Mouse (Mus musculus) liver, postnatal 0 days (tissue): ENCODE measurements around the gene Rinl. TPM values are rescaled to one million over a fixed set of nuclear protein-coding genes. Genes with fewer than 3 reads are reported as not detected.

Experiments
- ATAC-seq: fragments of 200-750 bp; cut with Nextera tagmentation; 2 replicates; pipeline ENCODE4 v1.8.0; 2017; ENCODE audit warnings: mild to moderate bottlenecking, moderate library complexity
- DNase-seq: peaks from one replicate; pipeline ENCODE4 v3.0.0-alpha.2; 2016
- H3K27ac ChIP-seq: fragments of 300-500 bp; sonication (generic); 2 replicates; pipeline ENCODE4 v1.5.1; 2014; ENCODE audit warnings: antibody characterized with exemption, moderate library complexity, mild to moderate bottlenecking, low read depth
- H3K27me3 ChIP-seq: fragments of 300-500 bp; sonication (generic); 2 replicates; pipeline ENCODE4 v1.6.1; 2014; ENCODE audit warnings: low read length, control low read depth, mixed read lengths; ENCODE audit not compliant: insufficient read depth
- H3K36me3 ChIP-seq: fragments of 300-500 bp; sonication (generic); replicated peaks from 2 replicates; pipeline ENCODE4 v1.6.1; 2014; ENCODE audit warnings: mild to moderate bottlenecking, control low read depth, low read length, moderate library complexity, mixed read lengths; ENCODE audit not compliant: insufficient read depth
- H3K4me1 ChIP-seq: fragments of 300-500 bp; sonication (generic); 2 replicates; pipeline ENCODE4 v1.6.1; 2014; ENCODE audit warnings: antibody characterized with exemption, mild to moderate bottlenecking, control low read depth; ENCODE audit not compliant: insufficient read depth
- H3K4me2 ChIP-seq: fragments of 300-500 bp; sonication (generic); 2 replicates; pipeline ENCODE4 v1.6.1; 2014; ENCODE audit warnings: low read depth, mild to moderate bottlenecking, low read length, moderate library complexity, mixed read lengths
- H3K4me3 ChIP-seq: fragments of 300-500 bp; sonication (generic); 2 replicates; pipeline ENCODE4 v1.5.1; 2014; ENCODE audit warnings: low read depth, low read length
- H3K9ac ChIP-seq: fragments of 300-500 bp; sonication (generic); replicated peaks from 2 replicates; pipeline ENCODE4 v1.6.1; 2014; ENCODE audit warnings: mild to moderate bottlenecking, moderate library complexity
- H3K9me3 ChIP-seq: fragments of 300-500 bp; sonication (generic); 2 replicates; pipeline ENCODE4 v1.6.1; 2016; ENCODE audit warnings: mild to moderate bottlenecking, control low read depth, low read length, mixed read lengths
- CTCF ChIP-seq: sonication (generic); IDR thresholded peaks from 2 replicates; pipeline ENCODE4 v1.5.1; 2016; ENCODE audit warnings: antibody characterized with exemption, low read depth
- EP300 ChIP-seq: IDR thresholded peaks from 2 replicates; pipeline ENCODE4 v1.6.1; 2016; ENCODE audit warnings: antibody characterized with exemption, low read depth, mild to moderate bottlenecking
- WGBS: fragments of 180-500 bp; shearing (Covaris S2); extraction: QIAGEN DNeasy Blood & Tissue Kit; methylation state at CpG from one replicate; pipeline ENCODE4 v1.1.7; 2014; ENCODE audit not compliant: insufficient replicate concordance; 5-methylcytosine and 5-hydroxymethylcytosine counted together
- polyA plus RNA-seq: library from polyadenylated mRNA; unstranded; fragments of >200 nt; fragmentation: Nextera tagmentation; extraction: Ambion mirVana; gene quantifications from 2 replicates; pipeline ENCODE4 v1.2.1, GENCODE M21; 2015

The Rinl gene
- polyA plus RNA-seq, 1 experiment from 2014 or later: 7.2 TPM

DNA sequence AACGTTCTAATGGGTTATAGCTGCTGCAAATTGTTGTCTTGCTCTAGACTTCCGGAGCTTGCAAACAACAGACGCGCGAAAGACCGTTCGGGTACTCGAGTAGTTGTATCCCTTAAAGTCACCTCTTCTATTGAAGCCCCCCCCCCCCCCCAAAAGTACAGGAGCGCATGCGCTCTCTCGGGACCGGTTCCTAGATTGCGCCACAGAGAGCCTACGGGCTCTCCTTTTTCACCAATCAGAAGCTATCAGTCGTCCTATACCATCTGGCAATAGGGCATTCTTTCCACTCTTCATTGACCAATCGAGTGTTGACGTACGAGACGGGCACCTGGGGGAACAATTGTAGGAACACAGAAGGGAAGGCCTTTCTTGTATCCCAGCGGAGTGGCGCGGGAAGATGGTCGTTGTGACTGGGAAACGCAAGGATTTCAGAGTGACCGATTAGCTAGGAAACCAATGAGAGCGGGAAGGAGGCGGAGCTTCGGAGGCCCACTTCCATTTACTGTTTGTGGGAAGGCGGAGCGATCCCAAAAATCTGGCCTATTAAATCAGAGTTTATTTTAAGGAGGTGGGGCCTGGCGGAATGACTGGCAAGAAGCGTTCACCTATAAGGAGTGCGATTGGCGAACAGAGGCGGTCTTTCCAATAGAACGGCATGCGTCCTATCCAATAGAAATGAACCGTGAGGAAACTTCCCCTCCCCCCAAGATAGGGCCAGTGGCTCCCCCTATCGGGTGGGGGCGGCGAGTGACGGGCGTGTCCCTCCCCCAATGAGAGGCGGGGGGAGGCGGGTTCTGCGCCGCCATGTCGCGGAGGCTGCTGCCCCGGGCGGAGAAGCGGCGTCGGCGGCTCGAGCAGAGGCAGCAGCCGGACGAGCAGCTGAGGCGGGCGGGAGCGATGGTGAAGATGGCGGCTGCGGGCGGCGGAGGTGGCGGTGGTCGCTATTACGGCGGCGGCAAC is 21.6 kb downstream of the Rinl start:
- Histone ChIP-seq H3K4me2 (peak overlapping the region; percentile 92), H3K9ac (peak overlapping the region; percentile 98), H3K4me3 (peak overlapping the region; percentile 93), H3K4me1 (peaks cover 33% of the 10 kb centered on the region), H3K27me3 (no peaks in the 10 kb centered on the region), H3K36me3 (peaks cover 27% of the 10 kb centered on the region), H3K27ac (peak overlapping the region; percentile 100), H3K9me3 (no peaks in the 10 kb centered on the region)
- TF ChIP-seq CTCF: peak; percentile 70
- peak; percentile 52 for TF ChIP-seq EP300
- DNase-seq (peak; percentile 97), ATAC-seq (peak; percentile 88)
- WGBS: 2% methylated on average over 65 of the region's 70 CpGs

DNA sequence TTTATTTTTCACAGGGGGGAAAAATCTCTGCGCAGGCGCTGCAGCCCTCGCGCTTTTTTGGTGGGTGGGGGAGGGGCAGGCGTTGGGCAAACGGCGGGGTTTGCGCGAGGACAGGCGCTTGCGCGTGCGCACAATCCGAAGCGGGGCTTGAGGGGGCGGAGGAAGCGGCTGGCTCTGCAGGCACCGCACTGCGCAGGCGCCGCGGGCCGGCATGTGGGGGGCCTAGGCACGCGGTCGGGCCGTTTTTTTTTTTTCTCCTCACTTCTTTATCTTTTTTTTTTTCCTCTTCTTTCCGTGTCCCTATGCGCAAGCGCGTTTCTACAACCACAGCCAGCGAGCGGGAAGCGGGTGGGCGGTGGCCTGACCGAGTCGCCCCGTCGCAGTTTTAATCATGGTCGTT is 22.5 kb downstream of the Rinl start:
- Histone ChIP-seq H3K27me3 (no peaks in the 10 kb centered on the region), H3K9ac (peak overlapping the region; percentile 93), H3K4me3 (peak overlapping the region; percentile 93), H3K27ac (peak overlapping the region; percentile 99), H3K9me3 (no peaks in the 10 kb centered on the region), H3K4me2 (peak overlapping the region; percentile 72), H3K4me1 (peaks cover 35% of the 10 kb centered on the region), H3K36me3 (peaks cover 35% of the 10 kb centered on the region)
- ATAC-seq: peak; percentile 30
- TF ChIP-seq CTCF: no peak
- TF ChIP-seq EP300: peak; percentile 42; the same call in 1 of the 2 replicates
- WGBS: under 1% methylated on average over 40 of the region's 40 CpGs
- peak; percentile 94 for DNase-seq

DNA sequence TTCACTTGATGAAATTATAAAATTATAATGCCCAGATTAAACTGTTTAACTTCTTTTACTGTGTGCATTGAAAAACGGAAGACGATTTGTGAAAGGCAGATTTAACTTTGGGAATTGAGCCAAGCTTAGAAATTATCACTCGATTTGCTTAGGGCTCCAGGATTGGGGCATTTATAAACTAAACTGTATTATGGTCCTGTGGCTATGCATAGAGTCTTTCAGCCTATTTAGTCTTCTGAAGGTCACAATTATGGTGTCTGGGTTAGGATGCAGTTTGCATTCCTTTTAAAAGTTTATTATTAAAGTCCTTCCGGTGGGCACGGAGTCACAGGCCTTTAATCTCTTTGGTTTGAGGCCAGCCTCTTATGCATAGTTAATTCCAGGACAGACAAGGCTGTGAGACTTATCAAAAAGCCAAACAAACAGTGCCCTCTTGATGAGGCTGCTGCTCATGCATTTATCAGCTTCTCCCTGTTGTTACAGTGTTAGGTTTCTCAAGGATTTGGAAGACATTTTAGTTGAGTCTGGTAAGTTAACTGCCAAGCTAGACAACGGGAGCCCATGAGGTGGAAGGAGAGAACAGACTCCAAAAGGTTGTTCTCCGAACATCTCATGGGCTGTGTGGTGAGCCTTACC is 23.0 kb downstream of the Rinl start:
- WGBS: 6% methylated on average over 7 of the region's 7 CpGs

DNA sequence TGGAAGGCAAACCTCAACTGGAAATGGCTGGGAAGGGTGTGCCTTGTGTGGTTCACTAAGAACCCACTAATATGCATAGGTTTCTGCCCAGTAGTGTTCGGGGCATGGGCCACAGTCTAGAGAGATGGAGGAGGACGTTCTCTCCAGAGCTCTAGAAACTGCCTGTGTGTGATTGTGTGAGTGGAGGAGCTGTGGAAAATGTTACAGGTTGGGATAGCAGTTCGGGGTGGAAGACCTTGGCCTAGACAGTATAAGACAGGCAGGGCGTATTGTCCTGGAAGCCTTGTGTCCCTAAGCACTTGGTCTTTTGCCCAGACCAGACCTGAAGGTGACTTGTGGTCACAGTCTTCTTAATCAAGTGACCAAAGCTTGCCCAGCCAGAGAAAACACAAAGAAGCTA is 23.7 kb downstream of the Rinl start:
- 53% methylated on average over 4 of the region's 4 CpGs for WGBS
- Histone ChIP-seq H3K27me3 (no peaks in the 10 kb centered on the region), H3K4me3 (peak overlapping the region; percentile 93), H3K9ac (peak overlapping the region; percentile 93), H3K36me3 (peaks cover 47% of the 10 kb centered on the region), H3K27ac (0 out of 2 replicates have a peak overlapping the region, but pooled peaks have one; percentile 99), H3K4me1 (peaks cover 37% of the 10 kb centered on the region), H3K4me2 (peak overlapping the region; percentile 72), H3K9me3 (no peaks in the 10 kb centered on the region)
- ATAC-seq: no peak
- no peak for DNase-seq
- TF ChIP-seq CTCF: no peak
- no peak for TF ChIP-seq EP300

More for the DNA sequence above, 23.0 kb downstream of the Rinl start:
- peak overlapping the region; percentile 93 for H3K9ac ChIP-seq
- H3K4me3 ChIP-seq: peak overlapping the region; percentile 93
- peak overlapping the region; percentile 99 for H3K27ac ChIP-seq
- no peak for DNase-seq
- ATAC-seq: no peak
- H3K27me3 ChIP-seq: no peaks in the 10 kb centered on the region
- H3K36me3 ChIP-seq: peaks cover 40% of the 10 kb centered on the region
- peak overlapping the region; percentile 72 for H3K4me2 ChIP-seq
- H3K9me3 ChIP-seq: no peaks in the 10 kb centered on the region
- H3K4me1 ChIP-seq: peaks cover 36% of the 10 kb centered on the region
- TF ChIP-seq CTCF (peak; percentile 17; the same call in 1 of the 2 replicates), EP300 (no peak; the same call in 1 of the 2 replicates)

DNA sequence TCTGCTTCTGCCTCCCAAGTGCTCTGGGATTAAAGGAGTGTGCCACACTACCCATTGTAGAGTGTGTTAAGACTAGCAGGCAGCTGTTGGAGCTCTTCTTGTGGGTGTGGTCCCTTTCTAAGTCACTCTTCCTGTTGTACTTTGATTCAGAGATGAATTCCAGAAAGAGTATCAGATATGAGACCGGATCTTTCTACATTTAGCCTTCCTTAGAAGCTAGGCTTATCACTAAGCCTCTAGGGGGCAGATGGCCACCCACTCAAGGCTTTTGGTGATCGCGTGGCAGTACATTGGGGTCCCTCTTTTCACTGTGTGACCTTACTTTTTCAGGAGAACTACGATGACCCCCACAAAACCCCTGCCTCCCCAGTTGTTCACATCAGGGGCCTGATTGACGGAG is 24.2 kb downstream of the Rinl start:
- peaks cover 35% of the 10 kb centered on the region for H3K4me1 ChIP-seq
- 71% methylated on average over 5 of the region's 5 CpGs for WGBS
- no peak for ATAC-seq
- H3K9ac ChIP-seq: peak overlapping the region; percentile 93; the same call in 1 of the 2 replicates
- DNase-seq: no peak
- H3K4me3 ChIP-seq: peak overlapping the region; percentile 93; the same call in 1 of the 2 replicates
- no peak for TF ChIP-seq EP300
- TF ChIP-seq CTCF: peak; percentile 44
- H3K27me3 ChIP-seq: no peaks in the 10 kb centered on the region
- peak overlapping the region; percentile 72 for H3K4me2 ChIP-seq
- 0 out of 2 replicates have a peak overlapping the region, but pooled peaks have one; percentile 99 for H3K27ac ChIP-seq
- no peaks in the 10 kb centered on the region for H3K9me3 ChIP-seq
- peaks cover 52% of the 10 kb centered on the region for H3K36me3 ChIP-seq
